Mouse (Mus musculus): Measurements from ENCODE around the gene Tcp10a. TPM values are rescaled to one million over a fixed set of nuclear protein-coding genes. Genes with fewer than 3 reads are reported as not detected.
"Not testable (repeated sequence)": the region's sequence is repeated elsewhere in the genome, so short reads cannot be mapped to it uniquely, and the experiment has no call there.

Gene Tcp10a
- polyA plus RNA-seq, 1 experiment: not detected

DNA sequence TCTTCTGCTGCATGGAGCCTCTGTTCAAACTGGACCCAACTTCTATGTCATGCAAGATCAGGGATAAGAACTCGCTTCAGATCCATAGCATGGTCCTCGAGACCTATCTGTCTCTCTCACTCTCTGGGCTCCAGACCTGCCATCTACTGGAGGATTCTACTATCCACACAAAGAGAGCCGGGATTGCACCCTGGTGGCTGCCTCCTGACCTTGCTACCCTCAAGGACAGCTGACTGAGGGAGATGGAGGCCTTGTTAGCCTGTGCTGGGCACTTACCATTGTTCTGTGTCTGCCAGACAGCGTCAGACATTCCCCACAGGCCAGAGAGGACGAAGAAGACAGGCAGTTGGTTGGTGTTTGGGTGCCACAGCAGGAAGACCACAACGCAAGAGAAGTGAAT lies 45.0 kb downstream of the Tcp10a start:
- H3K27ac ChIP-seq (ENCODE audit: insufficient read depth, low read depth, low read length); H3K4me1 ChIP-seq (ENCODE audit: control insufficient read depth, insufficient read depth, insufficient read length, low read length); H3K27me3 ChIP-seq (ENCODE audit: control insufficient read depth, insufficient read depth, low read length); H3K4me3 ChIP-seq (ENCODE audit: low read depth, low read length); H3K36me3 ChIP-seq (ENCODE audit: control insufficient read depth, insufficient read depth, low read length): not testable (repeated sequence)
- WGBS: 62% methylated on average over 6 of the region's 6 CpGs

DNA sequence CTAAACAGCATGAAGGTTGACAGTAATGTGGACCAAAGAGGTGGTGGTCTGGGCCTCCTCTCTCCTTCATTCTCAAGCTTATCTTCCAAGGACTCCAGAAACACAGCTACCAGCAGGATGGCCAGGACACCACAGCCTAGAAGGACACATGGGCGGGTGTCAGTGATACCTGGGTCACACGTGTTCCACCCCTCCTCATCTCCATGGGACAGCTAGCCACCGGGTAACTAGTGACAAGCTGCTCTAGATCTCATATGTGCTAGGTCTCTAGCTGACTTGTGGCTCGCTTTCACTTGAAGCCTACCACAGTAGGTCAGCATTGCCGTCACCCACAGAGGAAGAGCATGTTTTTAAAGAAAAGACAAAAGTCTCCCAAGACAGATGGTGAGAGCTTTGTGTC lies 47.4 kb downstream of the Tcp10a start, which contains the start of gene Gm49630:
TSS of gene Gm49630 (minus strand) at position 101 of the 400 bp plus-strand sequence.
- H3K27me3 ChIP-seq (ENCODE audit: control insufficient read depth, insufficient read depth, low read length); H3K4me3 ChIP-seq (ENCODE audit: low read depth, low read length); H3K4me1 ChIP-seq (ENCODE audit: control insufficient read depth, insufficient read depth, insufficient read length, low read length); H3K36me3 ChIP-seq (ENCODE audit: control insufficient read depth, insufficient read depth, low read length); H3K27ac ChIP-seq (ENCODE audit: insufficient read depth, low read depth, low read length): not testable (repeated sequence)
- WGBS: 86% methylated on average over 3 of the region's 5 CpGs

GRCm38 (mm10) chr17:7376951-7377700 lies 52.7 kb downstream of the Tcp10a start:
- H3K4me1 ChIP-seq (ENCODE audit: control insufficient read depth, insufficient read depth, insufficient read length, low read length); H3K27ac ChIP-seq (ENCODE audit: insufficient read depth, low read depth, low read length): not testable (repeated sequence)
- WGBS: 100% methylated on average over 1 of the region's 3 CpGs

GRCm38 (mm10) chr17:7377907-7378306 lies 53.5 kb downstream of the Tcp10a start:
- whole genome bisulfite sequencing: 12% methylated on average over 2 of the region's 3 CpGs

More at GRCm38 (mm10) chr17:7376951-7377700, 52.7 kb downstream of the Tcp10a start:
- H3K36me3 ChIP-seq (ENCODE audit: control insufficient read depth, insufficient read depth, low read length); H3K4me3 ChIP-seq (ENCODE audit: low read depth, low read length); H3K27me3 ChIP-seq (ENCODE audit: control insufficient read depth, insufficient read depth, low read length): not testable (repeated sequence)

DNA sequence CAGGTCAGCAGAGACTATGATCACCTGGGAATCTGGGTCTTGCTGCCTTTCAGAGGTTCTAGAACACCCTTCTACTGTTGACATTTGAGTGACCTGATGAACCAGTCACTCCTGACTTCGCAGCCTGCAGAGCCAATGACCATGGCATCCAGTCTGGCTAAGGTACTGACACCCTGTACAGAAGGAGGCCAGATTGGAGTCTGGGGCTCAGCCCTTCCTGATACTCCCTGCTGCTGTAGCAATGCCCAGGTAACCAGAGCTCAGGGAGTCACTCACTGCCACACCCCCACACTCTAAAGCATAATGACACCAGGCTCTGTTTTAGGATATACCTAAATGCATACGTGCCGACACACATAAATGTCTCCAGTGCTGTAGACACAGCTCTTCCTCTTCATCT lies 58.3 kb downstream of the Tcp10a start:
- H3K4me1 ChIP-seq (ENCODE audit: control insufficient read depth, insufficient read depth, insufficient read length, low read length); H3K4me3 ChIP-seq (ENCODE audit: low read depth, low read length); H3K36me3 ChIP-seq (ENCODE audit: control insufficient read depth, insufficient read depth, low read length); H3K27me3 ChIP-seq (ENCODE audit: control insufficient read depth, insufficient read depth, low read length): not testable (repeated sequence)
- peak overlapping the region; percentile 89 for H3K27ac ChIP-seq (ENCODE audit: insufficient read depth, low read depth, low read length)
- WGBS: 68% methylated on average over 1 of the region's 3 CpGs

More at GRCm38 (mm10) chr17:7377907-7378306, 53.5 kb downstream of the Tcp10a start:
- H3K27me3 ChIP-seq (ENCODE audit: control insufficient read depth, insufficient read depth, low read length); H3K4me3 ChIP-seq (ENCODE audit: low read depth, low read length); H3K27ac ChIP-seq (ENCODE audit: insufficient read depth, low read depth, low read length); H3K4me1 ChIP-seq (ENCODE audit: control insufficient read depth, insufficient read depth, insufficient read length, low read length); H3K36me3 ChIP-seq (ENCODE audit: control insufficient read depth, insufficient read depth, low read length): not testable (repeated sequence)

DNA sequence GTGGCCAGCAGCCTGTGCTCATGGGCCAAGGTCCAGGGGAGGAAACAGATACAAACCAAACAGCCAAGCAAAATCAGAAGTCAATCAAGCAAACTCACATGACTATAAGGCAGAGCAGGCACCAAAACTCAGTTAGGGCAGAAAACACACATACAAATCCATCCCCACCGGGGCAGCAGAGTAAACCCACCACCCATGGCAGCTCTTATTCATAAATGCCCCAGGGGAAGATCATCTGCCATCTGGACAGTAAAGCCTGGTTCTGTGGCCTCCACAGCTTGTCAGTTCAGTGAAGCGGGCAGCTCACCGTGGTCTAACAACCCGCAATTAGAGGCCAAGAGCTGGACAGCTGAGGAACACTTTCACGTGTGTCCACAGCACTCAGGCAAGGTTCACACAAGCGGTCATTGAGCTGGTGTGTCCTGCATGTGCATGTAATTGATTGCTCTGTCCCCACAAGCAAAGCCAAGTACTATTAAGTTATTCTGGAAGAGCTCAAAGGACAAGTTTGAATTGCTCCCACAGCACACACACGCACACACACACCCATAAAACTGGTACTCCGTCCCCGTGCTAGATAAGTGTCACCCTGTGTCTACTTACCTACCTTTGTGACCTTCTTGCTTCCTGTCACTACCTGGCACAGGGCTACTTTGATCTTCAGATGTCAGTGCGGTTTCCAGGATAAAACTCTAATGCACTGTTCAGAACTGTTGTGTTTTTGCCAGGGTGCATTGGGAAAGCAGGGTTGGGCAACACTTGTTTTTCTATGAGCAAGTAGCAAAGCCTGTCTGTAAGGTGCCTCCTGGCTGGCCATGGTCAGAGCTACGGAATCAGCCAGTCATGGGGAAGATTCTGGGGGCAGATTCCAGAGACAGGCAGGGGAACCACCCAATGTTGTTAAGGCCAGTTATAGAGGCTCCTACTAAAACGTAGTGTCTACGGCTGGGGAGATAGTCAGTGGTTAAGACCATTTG lies 59.0 kb downstream of the Tcp10a start:
- not testable (repeated sequence) for H3K4me1 ChIP-seq (ENCODE audit: control insufficient read depth, insufficient read depth, insufficient read length, low read length); H3K27me3 ChIP-seq (ENCODE audit: control insufficient read depth, insufficient read depth, low read length); H3K36me3 ChIP-seq (ENCODE audit: control insufficient read depth, insufficient read depth, low read length); H3K4me3 ChIP-seq (ENCODE audit: low read depth, low read length)
- H3K27ac ChIP-seq (ENCODE audit: insufficient read depth, low read depth, low read length): peak overlapping the region; percentile 99
- WGBS: 33% methylated on average over 12 of the region's 13 CpGs

DNA sequence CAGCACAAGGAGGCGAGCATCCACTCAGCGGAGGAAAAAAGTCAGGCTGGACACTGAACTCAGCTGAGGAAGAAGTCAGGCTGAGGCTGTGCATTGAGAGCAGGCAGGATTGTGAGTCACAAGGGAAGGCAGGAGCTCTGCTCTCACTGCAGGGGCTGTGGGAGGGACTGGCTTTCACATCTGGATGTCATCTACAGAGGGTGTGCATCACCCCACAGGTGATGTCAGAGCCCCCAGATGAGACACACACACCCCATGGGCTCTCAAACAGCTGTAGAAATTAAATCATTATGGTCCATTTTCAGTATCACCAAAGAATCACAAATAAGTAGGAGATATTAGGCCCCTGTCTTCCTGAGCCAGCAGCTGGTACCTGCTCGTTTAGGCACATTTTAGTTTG lies 60.9 kb downstream of the Tcp10a start, which contains the start of gene Unc93a2:
TSS of gene Unc93a2 (minus strand) at position 101 of the 400 bp plus-strand sequence.
- 68% methylated on average over 3 of the region's 3 CpGs for WGBS
- H3K27ac ChIP-seq (ENCODE audit: insufficient read depth, low read depth, low read length): peak within 1 kb of the TSS; percentile 87
- H3K4me1 ChIP-seq (ENCODE audit: control insufficient read depth, insufficient read depth, insufficient read length, low read length); H3K36me3 ChIP-seq (ENCODE audit: control insufficient read depth, insufficient read depth, low read length); H3K27me3 ChIP-seq (ENCODE audit: control insufficient read depth, insufficient read depth, low read length); H3K4me3 ChIP-seq (ENCODE audit: low read depth, low read length): not testable (repeated sequence)

DNA sequence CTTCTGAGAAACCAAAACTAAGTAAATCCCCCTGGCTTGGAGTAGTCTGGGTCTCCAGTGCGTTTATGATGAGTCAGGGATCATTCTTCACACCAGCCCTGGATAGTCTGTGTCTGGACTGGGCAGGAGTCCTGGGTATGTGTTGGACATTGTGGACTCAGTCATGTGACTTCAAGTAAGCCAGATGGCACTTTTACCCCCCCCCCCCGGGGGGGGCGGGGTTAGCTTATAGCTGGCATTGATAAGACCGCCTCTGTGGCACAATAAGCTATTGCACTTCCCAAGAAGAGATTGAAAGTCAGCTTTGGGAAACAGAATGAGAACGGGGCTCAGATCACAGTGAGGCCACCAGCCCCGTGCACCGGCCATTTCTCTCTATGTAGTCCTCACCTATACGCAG lies 61.6 kb downstream of the Tcp10a start:
- 26% methylated on average over 8 of the region's 8 CpGs for WGBS
- H3K27ac ChIP-seq (ENCODE audit: insufficient read depth, low read depth, low read length): peak overlapping the region; percentile 87
- H3K4me3 ChIP-seq (ENCODE audit: low read depth, low read length); H3K36me3 ChIP-seq (ENCODE audit: control insufficient read depth, insufficient read depth, low read length); H3K4me1 ChIP-seq (ENCODE audit: control insufficient read depth, insufficient read depth, insufficient read length, low read length); H3K27me3 ChIP-seq (ENCODE audit: control insufficient read depth, insufficient read depth, low read length): not testable (repeated sequence)

GRCm38 (mm10) chr17:7388341-7388957 lies 64.0 kb downstream of the Tcp10a start:
- not testable (repeated sequence) for H3K36me3 ChIP-seq (ENCODE audit: control insufficient read depth, insufficient read depth, low read length); H3K4me3 ChIP-seq (ENCODE audit: low read depth, low read length); H3K27me3 ChIP-seq (ENCODE audit: control insufficient read depth, insufficient read depth, low read length); H3K4me1 ChIP-seq (ENCODE audit: control insufficient read depth, insufficient read depth, insufficient read length, low read length); H3K27ac ChIP-seq (ENCODE audit: insufficient read depth, low read depth, low read length)
- WGBS: no CpG with 5 or more reads among the region's 2 CpGs

GRCm38 (mm10) chr17:7388958-7389356 lies 64.5 kb downstream of the Tcp10a start:
- not testable (repeated sequence) for H3K4me1 ChIP-seq (ENCODE audit: control insufficient read depth, insufficient read depth, insufficient read length, low read length); H3K4me3 ChIP-seq (ENCODE audit: low read depth, low read length); H3K36me3 ChIP-seq (ENCODE audit: control insufficient read depth, insufficient read depth, low read length); H3K27me3 ChIP-seq (ENCODE audit: control insufficient read depth, insufficient read depth, low read length); H3K27ac ChIP-seq (ENCODE audit: insufficient read depth, low read depth, low read length)
- WGBS: 70% methylated on average over 8 of the region's 8 CpGs

GRCm38 (mm10) chr17:7389898-7390297 lies 65.5 kb downstream of the Tcp10a start:
- not testable (repeated sequence) for H3K4me3 ChIP-seq (ENCODE audit: low read depth, low read length); H3K4me1 ChIP-seq (ENCODE audit: control insufficient read depth, insufficient read depth, insufficient read length, low read length); H3K27me3 ChIP-seq (ENCODE audit: control insufficient read depth, insufficient read depth, low read length); H3K36me3 ChIP-seq (ENCODE audit: control insufficient read depth, insufficient read depth, low read length); H3K27ac ChIP-seq (ENCODE audit: insufficient read depth, low read depth, low read length)
- WGBS: 59% methylated on average over 7 of the region's 7 CpGs

All from small intestine, adult 2 months (tissue).